Mouse (Mus musculus): Measurements from ENCODE around the gene Vps13a.
"Not testable (repeated sequence)": the region's sequence is repeated elsewhere in the genome, so short reads cannot be mapped to it uniquely, and the experiment has no call there.

The Vps13a gene

GRCm38 (mm10) chr19:16767407-16767806 lies 13.3 kb downstream of the Vps13a start:
- no peak for DNase-seq (ENCODE audit: low read depth, low spot score)

DNA sequence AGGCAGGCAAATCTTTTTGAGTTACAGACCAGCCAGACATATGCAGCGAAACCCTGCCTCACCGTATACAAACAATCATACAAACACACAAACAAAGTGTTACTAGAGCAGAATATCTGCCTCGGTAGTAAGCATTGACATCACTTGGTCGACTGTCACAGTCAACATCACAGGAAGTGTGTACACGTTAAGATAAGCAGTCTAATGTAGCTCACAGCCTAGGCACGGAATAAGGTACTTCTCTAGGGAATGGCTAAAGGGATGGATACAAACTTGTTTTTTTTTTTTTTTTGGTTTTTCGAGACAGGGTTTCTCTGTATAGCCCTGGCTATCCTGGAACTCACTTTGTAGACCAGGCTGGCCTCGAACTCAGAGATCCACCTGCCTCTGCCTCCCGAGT lies 23.3 kb downstream of the Vps13a start:
- not testable (repeated sequence) for DNase-seq (ENCODE audit: low read depth, low spot score)

DNA sequence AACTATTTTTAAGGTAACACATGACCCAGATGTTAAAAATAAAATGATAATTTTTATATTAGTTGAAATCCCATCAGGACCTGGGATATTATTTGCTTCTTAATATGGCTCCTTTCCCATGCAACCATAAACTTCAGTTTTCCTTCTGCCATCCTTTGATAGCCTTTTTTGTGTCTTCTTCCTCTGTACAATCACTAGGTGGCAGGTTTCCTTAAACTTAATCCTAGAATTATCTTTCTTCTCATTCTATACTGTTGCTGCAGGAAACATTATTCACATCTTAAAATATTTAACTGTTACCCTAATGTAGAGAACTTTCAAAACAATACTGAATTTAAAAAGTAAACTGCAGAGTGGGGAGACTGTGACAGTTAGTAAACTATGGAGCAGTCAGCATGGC lies 24.9 kb downstream of the Vps13a start:
- DNase-seq (ENCODE audit: low read depth, low spot score) = no peak

- DNase-seq (ENCODE audit: low read depth, low spot score) = no peak
Measured at GRCm38 (mm10) chr19:16755226-16755625, 25.5 kb downstream of the Vps13a start.

GRCm38 (mm10) chr19:16753151-16753550 lies 27.6 kb downstream of the Vps13a start:
- DNase-seq (ENCODE audit: low read depth, low spot score) = no peak

- no peak for DNase-seq (ENCODE audit: low read depth, low spot score)
Measured at GRCm38 (mm10) chr19:16736854-16737253, 43.9 kb downstream of the Vps13a start.

GRCm38 (mm10) chr19:16728729-16729128 lies 52.0 kb downstream of the Vps13a start:
- peak; percentile 18 for DNase-seq (ENCODE audit: low read depth, low spot score)

DNA sequence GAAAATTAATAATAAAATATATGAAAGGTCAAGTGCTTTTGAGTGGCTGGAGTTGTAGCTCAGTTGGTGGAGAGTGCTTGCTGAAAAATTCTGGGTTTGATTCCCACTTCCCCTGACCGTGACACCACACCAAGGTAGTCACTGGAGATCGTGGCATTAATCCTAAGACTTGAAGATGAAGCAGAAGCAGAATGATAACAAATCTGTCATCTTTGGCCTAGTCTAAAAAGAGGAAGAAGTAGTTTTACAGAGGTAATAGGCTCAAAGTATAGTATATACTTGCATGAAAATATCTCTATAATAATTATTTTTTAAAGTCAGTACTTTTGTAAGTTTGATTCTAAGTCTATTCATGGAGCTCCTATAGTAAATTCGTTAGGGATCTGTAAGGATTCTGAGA lies 65.5 kb downstream of the Vps13a start:
- no peak for DNase-seq (ENCODE audit: low read depth, low spot score)

DNA sequence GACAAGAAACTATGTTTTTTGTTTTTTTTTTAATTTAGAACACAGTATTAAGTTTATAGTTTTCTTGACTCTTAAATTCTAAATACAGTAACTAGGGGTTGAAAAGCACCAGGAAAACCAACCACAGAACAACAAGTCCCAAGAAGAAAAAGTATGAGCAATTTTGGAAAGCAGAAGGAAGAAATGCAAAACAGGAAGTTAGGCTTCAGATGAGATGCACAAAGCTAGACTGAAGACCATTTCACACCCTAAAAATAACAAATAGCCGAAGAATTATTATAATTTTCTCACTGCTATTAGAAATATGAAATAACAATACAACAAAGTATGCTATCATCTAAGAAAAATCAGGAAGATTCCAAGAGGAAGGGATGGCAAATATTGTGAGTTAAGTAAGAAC lies 78.9 kb downstream of the Vps13a start:
- DNase-seq (ENCODE audit: low read depth, low spot score) = no peak

DNA sequence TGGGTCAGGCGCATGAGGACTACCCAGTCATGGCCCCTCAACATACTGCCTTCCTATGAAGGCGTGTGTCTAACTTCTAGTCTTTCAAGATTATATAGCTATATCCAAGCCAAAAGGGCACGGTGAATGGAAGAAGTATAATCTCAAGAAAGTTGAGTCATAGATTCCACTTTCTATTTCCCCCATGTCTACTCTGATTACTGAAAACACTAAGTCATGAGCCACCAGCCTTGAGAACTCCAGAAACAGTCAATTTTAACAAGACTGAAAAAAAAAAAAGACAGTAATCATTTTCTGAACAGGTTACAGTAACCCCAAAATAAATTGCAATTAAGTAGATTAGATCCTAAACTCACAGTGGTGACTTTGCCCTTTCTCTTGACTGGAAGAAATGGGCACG lies 95.8 kb downstream of the Vps13a start:
- DNase-seq (ENCODE audit: low read depth, low spot score) = no peak

- DNase-seq (ENCODE audit: low read depth, low spot score) = no peak
Measured at GRCm38 (mm10) chr19:16684210-16684609, 96.5 kb downstream of the Vps13a start.

- peak; percentile 5 for DNase-seq (ENCODE audit: low read depth, low spot score)
Measured at GRCm38 (mm10) chr19:16625610-16626395, 154.9 kb downstream of the Vps13a start.

- no peak for DNase-seq (ENCODE audit: low read depth, low spot score)
Measured at GRCm38 (mm10) chr19:16624994-16625393, 155.7 kb downstream of the Vps13a start.

DNA sequence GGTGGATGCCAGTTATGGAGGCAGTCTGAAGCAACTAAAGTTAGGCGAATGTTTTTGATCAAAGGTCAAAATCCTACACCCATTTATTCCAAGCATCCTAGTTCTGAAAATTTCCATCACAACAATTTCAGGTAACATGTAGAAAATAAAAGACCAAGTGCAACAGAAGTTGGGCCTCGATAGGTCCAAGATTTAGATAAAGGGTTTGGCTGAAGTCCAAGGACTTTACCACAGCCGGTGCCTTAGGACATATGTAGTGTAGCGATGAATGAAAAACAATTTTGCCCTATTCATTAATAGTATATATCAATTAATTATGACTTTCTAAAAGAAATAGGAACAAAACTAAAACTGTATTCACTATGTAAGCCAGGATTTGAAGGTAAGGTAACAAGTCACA lies 157.6 kb downstream of the Vps13a start:
- no peak for DNase-seq (ENCODE audit: low read depth, low spot score)

GRCm38 (mm10) chr19:16607634-16608033 lies 173.1 kb downstream of the Vps13a start:
- DNase-seq (ENCODE audit: low read depth, low spot score) = no peak

DNA sequence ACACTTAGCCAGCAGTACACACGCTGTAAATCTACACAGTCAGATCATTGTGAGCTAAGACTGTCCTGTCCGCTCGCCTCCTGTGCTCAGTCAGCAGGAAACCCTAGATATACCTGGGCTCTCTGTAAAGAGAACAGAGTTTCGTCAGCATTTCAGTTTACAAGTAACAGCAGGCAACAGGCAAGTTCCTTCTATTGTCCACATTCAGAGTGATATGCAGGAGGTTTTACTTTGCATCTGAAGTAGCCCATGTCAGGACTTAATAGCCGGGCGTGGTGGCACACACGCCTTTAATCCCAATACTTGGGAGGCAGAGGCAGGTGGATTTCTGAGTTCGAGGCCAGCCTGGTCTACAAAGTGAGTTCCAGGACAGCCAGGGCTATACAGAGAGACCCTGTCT lies 178.7 kb downstream of the Vps13a start:
- no peak for DNase-seq (ENCODE audit: low read depth, low spot score)

- peak; percentile 80 for DNase-seq (ENCODE audit: low read depth, low spot score)
Measured at GRCm38 (mm10) chr19:16599298-16599970, 181.3 kb downstream of the Vps13a start.

GRCm38 (mm10) chr19:16598653-16599297 lies 182.0 kb downstream of the Vps13a start:
- DNase-seq (ENCODE audit: low read depth, low spot score) = peak; percentile 3

DNA sequence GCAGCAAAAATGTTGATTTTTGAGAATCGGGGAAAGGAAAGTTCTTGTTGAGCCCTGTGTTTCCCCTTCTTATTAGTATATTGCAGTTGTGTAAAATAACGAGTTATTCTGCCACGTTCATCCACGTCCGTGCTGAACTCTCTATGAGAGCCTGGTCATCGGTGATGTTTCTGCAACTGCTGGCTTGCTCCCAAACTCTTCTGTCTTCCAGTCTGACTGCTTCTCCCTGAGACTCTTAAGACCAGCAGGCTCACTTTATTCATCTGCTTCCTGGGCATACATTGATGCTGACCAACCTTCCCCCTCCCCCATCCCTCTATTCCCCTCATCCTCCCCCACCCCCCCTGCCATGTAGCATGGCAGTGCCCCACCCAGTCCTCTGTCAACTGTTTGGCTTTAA lies 183.5 kb downstream of the Vps13a start:
- no peak for DNase-seq (ENCODE audit: low read depth, low spot score)

DNA sequence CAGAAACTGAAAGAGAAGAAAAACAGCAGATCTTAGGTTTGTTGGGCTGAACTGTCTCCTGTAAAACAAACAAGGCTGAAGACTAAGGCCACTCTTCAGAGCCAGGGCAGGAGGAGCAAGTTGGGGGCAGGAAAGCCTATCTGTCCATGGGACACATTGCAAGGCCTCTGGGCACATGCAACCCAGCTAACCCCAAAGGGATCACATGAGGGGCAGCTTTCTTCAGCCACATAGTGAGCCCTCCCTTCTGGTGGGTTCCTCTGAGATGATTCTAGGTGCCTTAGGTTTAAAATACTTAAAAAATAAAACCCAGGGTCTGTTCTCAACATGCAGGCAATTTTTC lies 186.8 kb downstream of the Vps13a start:
- no peak for DNase-seq (ENCODE audit: low read depth, low spot score)

DNA sequence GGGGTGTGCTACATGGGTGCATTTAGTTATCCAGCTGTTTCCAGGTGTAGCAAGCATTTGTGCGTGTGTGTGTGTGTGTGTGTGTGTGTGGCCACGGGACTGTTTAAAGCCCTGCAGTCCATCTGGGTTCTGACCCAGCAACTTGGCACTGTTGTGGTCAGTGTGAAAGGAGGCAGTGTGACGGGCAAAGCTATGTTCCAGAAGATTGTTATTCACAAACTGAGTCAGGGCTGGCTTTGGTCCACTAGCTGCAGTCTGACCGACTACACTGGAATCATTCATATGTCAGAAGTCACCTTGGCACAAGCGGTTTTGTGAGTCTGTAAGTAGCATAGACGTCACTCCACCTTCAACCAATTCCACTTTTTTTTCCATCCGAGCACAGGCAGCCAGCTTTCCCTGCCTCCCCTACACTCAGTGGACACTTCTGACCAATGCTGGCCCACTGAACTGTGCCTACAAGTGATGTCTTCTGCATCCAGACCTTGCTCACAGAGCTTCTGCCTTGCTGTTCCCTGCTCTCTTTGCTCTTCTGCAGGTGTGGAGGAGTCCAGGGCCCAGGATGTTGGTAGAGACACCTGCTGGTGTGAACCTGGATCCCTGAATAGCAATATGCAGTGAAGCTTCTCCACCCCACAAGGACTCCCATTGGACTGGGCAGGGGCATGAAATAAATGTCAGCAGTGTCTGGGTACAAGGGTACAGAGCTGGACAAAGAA lies 187.3 kb downstream of the Vps13a start:
- DNase-seq (ENCODE audit: low read depth, low spot score) = no peak

DNA sequence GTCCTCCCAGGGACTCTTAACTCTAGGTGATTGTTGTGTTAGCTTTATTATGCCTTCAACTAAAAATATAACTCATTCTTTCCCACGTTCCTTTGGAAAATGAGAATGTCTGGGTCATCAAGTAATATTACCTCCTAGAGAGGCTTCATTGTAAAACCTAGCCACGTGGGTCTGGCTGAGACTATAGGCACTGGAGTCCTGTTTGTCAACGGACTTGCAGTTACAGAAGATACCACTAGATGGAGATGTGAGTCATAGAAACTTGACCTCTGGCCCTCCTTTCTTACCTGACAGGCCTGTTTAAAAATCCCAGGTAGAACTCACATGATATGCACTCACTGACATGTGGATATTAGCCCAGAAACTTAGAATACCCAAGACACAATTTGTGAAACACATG lies 195.4 kb downstream of the Vps13a start:
- DNase-seq (ENCODE audit: low read depth, low spot score) = peak; percentile 71

Measured in CD4-positive, CD25-positive, alpha-beta regulatory T cell, adult 2 months (primary cell).